Mouse (Mus musculus): ENCODE results near the gene Map3k4. TPM values are rescaled to one million over a fixed set of nuclear protein-coding genes. Genes with fewer than 3 reads are reported as not detected.
"Not testable (repeated sequence)": the region's sequence is repeated elsewhere in the genome, so short reads cannot be mapped to it uniquely, and the experiment has no call there.

Map3k4 gene
- polyA plus RNA-seq, 1 experiment from 2014 or later = 39.2 TPM

DNA sequence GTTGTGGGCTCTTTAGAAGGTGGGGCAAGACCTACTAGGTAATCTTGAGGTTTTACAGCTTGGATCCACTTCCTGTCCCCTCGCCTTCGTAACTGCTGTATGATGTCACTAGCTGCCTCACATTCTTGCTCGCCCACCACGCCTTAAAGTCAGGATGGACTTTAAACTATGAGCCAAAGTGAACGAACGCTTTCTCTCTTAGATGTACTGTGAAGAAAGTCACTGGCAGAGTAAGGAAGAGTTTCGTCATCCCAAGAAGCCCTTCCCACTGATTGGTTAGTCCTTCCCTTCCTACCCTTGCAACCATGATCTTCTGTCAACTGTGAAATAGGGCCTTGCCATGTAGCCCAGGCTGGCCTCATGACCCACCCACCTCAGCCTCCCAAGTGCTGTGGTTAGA is 87.5 kb downstream of the Map3k4 start:
- Histone ChIP-seq H3K4me2 (ENCODE audit: low read length) (no peak overlapping the region), H3K27me3 (ENCODE audit: control insufficient read depth, insufficient read depth, low read length) (no peaks in the 10 kb centered on the region), H3K9me3 (ENCODE audit: control insufficient read depth, low read length) (no peaks in the 10 kb centered on the region), H3K4me1 (ENCODE audit: control insufficient read depth in 2 of 2, insufficient read depth in 2 of 2, low read length in 2 of 2) (no peaks in the 10 kb centered on the region), H3K27ac (replicated peaks in 1 of 2; ENCODE audit: control insufficient read depth in 1 of 2, insufficient read depth in 1 of 2, low read depth in 2 of 2, low read length in 2 of 2) (no peak overlapping the region), H3K9ac (ENCODE audit: low read length) (no peak overlapping the region), H3K4me3 (ENCODE audit: control insufficient read depth in 1 of 2, insufficient read depth in 1 of 2, low read depth in 1 of 2, low read length in 2 of 2) (no peak overlapping the region), H3K36me3 (ENCODE audit: control insufficient read depth, insufficient read depth, low read length) (peaks cover 96% of the 10 kb centered on the region)
- WGBS = 89% methylated on average over 7 of the region's 7 CpGs
- ATAC-seq (ENCODE audit: insufficient number of reproducible peaks, insufficient read depth, low FRiP score, low read depth) = no peak

DNA sequence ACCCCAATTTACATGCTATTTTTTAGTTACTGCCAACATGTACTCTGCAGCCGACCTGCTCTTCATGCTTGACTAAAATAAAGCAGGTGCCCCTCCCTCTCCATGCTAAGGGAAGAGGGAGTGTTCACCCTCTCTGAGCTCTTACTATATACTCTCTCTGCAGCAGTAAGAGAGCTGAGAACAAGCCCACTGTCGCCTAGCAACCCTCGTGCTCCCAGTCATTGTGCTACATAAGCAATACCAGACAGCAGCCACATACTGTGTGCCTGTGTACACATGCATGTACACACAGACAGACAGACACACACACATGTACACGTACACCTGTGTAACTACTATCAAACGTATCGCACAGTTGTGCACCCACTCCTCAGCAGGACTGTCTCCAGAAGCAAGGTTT is 88.4 kb downstream of the Map3k4 start:
- Histone ChIP-seq H3K27ac (replicated peaks in 1 of 2; ENCODE audit: control insufficient read depth in 1 of 2, insufficient read depth in 1 of 2, low read depth in 2 of 2, low read length in 2 of 2) (no peak overlapping the region), H3K36me3 (ENCODE audit: control insufficient read depth, insufficient read depth, low read length) (peaks cover 92% of the 10 kb centered on the region)
- WGBS = 82% methylated on average over 6 of the region's 6 CpGs

DNA sequence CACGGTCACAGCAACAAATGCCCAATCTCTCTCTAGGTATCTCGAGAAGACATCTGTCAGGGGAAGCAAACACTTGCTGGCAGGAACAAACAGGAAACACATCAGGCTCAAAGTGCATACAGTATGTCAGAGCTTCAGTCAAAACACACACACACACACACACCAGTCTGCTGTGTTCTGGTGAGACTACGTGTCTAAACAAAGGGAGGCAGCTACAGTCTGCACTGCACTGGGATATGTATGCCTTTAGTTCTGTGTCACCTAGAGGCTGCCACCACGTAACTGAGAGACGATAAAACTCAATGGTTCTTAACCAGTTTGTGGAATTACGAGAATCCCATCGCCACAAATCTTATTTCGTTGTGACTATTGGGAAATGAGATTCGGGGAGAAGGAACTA is 88.8 kb downstream of the Map3k4 start:
- 91% methylated on average over 9 of the region's 9 CpGs for WGBS
- peaks cover 89% of the 10 kb centered on the region for H3K36me3 ChIP-seq (ENCODE audit: control insufficient read depth, insufficient read depth, low read length)
- H3K27me3 ChIP-seq (ENCODE audit: control insufficient read depth, insufficient read depth, low read length) = no peaks in the 10 kb centered on the region
- ATAC-seq (ENCODE audit: insufficient number of reproducible peaks, insufficient read depth, low FRiP score, low read depth) = no peak
- no peak overlapping the region for H3K4me3 ChIP-seq (ENCODE audit: control insufficient read depth in 1 of 2, insufficient read depth in 1 of 2, low read depth in 1 of 2, low read length in 2 of 2)
- no peak overlapping the region for H3K9ac ChIP-seq (ENCODE audit: low read length)
- no peaks in the 10 kb centered on the region for H3K9me3 ChIP-seq (ENCODE audit: control insufficient read depth, low read length)
- no peak overlapping the region for H3K4me2 ChIP-seq (ENCODE audit: low read length)
- no peak overlapping the region for H3K27ac ChIP-seq (replicated peaks in 1 of 2; ENCODE audit: control insufficient read depth in 1 of 2, insufficient read depth in 1 of 2, low read depth in 2 of 2, low read length in 2 of 2)
- no peaks in the 10 kb centered on the region for H3K4me1 ChIP-seq (ENCODE audit: control insufficient read depth in 2 of 2, insufficient read depth in 2 of 2, low read length in 2 of 2)

More for the DNA sequence above, 88.4 kb downstream of the Map3k4 start:
- H3K9ac ChIP-seq (ENCODE audit: low read length) = no peak overlapping the region
- no peaks in the 10 kb centered on the region for H3K9me3 ChIP-seq (ENCODE audit: control insufficient read depth, low read length)
- no peak for ATAC-seq (ENCODE audit: insufficient number of reproducible peaks, insufficient read depth, low FRiP score, low read depth)
- H3K27me3 ChIP-seq (ENCODE audit: control insufficient read depth, insufficient read depth, low read length) = no peaks in the 10 kb centered on the region
- no peaks in the 10 kb centered on the region for H3K4me1 ChIP-seq (ENCODE audit: control insufficient read depth in 2 of 2, insufficient read depth in 2 of 2, low read length in 2 of 2)
- H3K4me2 ChIP-seq (ENCODE audit: low read length) = no peak overlapping the region
- H3K4me3 ChIP-seq (ENCODE audit: control insufficient read depth in 1 of 2, insufficient read depth in 1 of 2, low read depth in 1 of 2, low read length in 2 of 2) = no peak overlapping the region

DNA sequence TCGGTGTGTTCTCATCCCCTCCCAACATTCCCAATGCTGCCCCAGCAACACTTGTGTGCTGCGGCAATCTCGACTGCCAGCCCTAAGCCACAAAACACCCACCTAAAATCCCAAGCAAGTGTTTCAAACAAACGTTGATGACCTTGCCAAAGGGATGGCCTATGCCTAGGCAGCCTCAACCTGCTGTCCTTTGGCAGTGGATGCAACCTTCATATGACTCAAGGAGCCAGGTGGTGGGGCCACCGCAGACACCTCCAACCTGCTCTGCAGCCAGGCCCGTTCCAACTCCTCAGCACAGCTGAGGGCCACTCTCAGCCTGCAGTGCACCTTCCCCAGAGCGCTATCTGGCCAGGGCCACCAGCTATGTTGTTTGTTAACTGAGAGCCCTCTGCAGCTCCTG is 90.1 kb downstream of the Map3k4 start:
- 89% methylated on average over 7 of the region's 7 CpGs for WGBS
- Histone ChIP-seq H3K9ac (ENCODE audit: low read length) (no peak overlapping the region), H3K27me3 (ENCODE audit: control insufficient read depth, insufficient read depth, low read length) (no peaks in the 10 kb centered on the region), H3K4me2 (ENCODE audit: low read length) (no peak overlapping the region), H3K9me3 (ENCODE audit: control insufficient read depth, low read length) (no peaks in the 10 kb centered on the region), H3K36me3 (ENCODE audit: control insufficient read depth, insufficient read depth, low read length) (peaks cover 83% of the 10 kb centered on the region), H3K4me3 (ENCODE audit: control insufficient read depth in 1 of 2, insufficient read depth in 1 of 2, low read depth in 1 of 2, low read length in 2 of 2) (no peak overlapping the region), H3K27ac (replicated peaks in 1 of 2; ENCODE audit: control insufficient read depth in 1 of 2, insufficient read depth in 1 of 2, low read depth in 2 of 2, low read length in 2 of 2) (no peak overlapping the region), H3K4me1 (ENCODE audit: control insufficient read depth in 2 of 2, insufficient read depth in 2 of 2, low read length in 2 of 2) (peaks cover 0 to 2% of the 10 kb centered on the region in 2 experiments; a peak in 1 of 4 replicates)
- no peak for ATAC-seq (ENCODE audit: insufficient number of reproducible peaks, insufficient read depth, low FRiP score, low read depth)

DNA sequence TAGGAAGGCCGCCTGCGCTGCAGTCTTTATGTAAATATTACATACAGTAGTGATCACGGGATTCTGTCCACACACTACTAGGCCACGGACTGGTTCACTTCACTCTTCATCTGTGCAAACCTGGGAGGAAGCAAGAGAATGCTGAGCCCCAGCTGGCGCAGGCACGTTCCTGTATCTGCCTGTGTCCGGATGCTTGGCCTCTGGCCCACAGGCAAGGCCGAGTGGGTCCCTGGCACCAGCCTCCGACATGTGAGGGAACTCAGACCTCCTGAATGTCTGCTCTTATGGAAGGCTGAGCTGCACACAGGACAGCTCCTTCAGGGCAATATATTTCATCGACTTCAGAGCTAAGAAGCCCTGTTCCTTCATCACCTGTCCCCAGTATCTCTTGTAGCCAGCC is 90.6 kb downstream of the Map3k4 start:
- WGBS = 71% methylated on average over 10 of the region's 10 CpGs
- Histone ChIP-seq H3K9ac (ENCODE audit: low read length) (no peak overlapping the region), H3K9me3 (ENCODE audit: control insufficient read depth, low read length) (no peaks in the 10 kb centered on the region), H3K4me3 (ENCODE audit: control insufficient read depth in 1 of 2, insufficient read depth in 1 of 2, low read depth in 1 of 2, low read length in 2 of 2) (no peak overlapping the region), H3K36me3 (ENCODE audit: control insufficient read depth, insufficient read depth, low read length) (peaks cover 78% of the 10 kb centered on the region), H3K4me2 (ENCODE audit: low read length) (no peak overlapping the region), H3K27me3 (ENCODE audit: control insufficient read depth, insufficient read depth, low read length) (no peaks in the 10 kb centered on the region), H3K27ac (replicated peaks in 1 of 2; ENCODE audit: control insufficient read depth in 1 of 2, insufficient read depth in 1 of 2, low read depth in 2 of 2, low read length in 2 of 2) (no peak overlapping the region), H3K4me1 (ENCODE audit: control insufficient read depth in 2 of 2, insufficient read depth in 2 of 2, low read length in 2 of 2) (peaks cover 0 to 2% of the 10 kb centered on the region in 2 experiments; a peak in 1 of 4 replicates)
- no peak for ATAC-seq (ENCODE audit: insufficient number of reproducible peaks, insufficient read depth, low FRiP score, low read depth)

DNA sequence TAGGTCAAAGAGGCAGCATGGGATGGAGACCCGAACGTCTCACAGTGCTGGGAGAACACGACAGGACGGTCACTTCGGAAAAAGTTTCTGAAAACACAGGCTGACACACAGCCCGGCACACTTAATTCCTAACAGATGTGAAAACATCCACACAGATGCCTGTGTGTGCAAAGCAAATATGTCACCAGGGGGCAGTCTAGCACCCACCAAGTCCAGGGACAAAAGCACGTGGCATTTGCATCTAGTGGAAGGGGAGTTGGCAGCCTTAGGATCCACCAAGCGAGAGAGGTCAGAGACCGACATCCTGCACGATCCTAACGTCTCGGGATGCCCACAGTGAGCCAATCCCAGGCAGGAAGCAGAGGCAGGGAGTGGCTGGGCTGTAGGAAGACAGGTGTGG is 92.0 kb downstream of the Map3k4 start:
- H3K36me3 ChIP-seq (ENCODE audit: control insufficient read depth, insufficient read depth, low read length) = peaks cover 73% of the 10 kb centered on the region
- WGBS = 70% methylated on average over 12 of the region's 12 CpGs
- peaks cover 0 to 2% of the 10 kb centered on the region in 2 experiments; a peak in 1 of 4 replicates for H3K4me1 ChIP-seq (ENCODE audit: control insufficient read depth in 2 of 2, insufficient read depth in 2 of 2, low read length in 2 of 2)
- no peak overlapping the region for H3K4me2 ChIP-seq (ENCODE audit: low read length)
- H3K27ac ChIP-seq (replicated peaks in 1 of 2; ENCODE audit: control insufficient read depth in 1 of 2, insufficient read depth in 1 of 2, low read depth in 2 of 2, low read length in 2 of 2) = no peak overlapping the region
- H3K9me3 ChIP-seq (ENCODE audit: control insufficient read depth, low read length) = no peaks in the 10 kb centered on the region
- no peak for ATAC-seq (ENCODE audit: insufficient number of reproducible peaks, insufficient read depth, low FRiP score, low read depth)
- H3K27me3 ChIP-seq (ENCODE audit: control insufficient read depth, insufficient read depth, low read length) = no peaks in the 10 kb centered on the region
- H3K4me3 ChIP-seq (ENCODE audit: control insufficient read depth in 1 of 2, insufficient read depth in 1 of 2, low read depth in 1 of 2, low read length in 2 of 2) = no peak overlapping the region
- H3K9ac ChIP-seq (ENCODE audit: low read length) = no peak overlapping the region

DNA sequence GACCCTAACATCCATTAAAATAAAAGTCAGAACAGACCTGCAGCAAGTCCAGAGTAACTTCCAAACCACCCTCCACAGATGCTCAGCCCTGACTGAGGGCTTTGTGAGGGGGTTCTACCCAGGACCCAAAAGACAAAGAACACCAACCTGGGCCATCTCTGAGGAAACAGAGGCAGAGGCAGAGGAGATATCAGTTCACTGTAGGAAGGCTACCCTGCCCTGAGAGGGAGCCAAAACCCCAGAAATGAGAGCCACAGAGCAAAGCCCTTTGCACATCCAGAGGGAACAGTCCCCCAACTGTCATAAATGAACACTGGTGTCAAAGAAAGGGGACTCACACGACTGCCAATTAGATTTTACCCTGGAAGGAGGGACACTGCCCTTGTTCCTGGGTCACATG is 93.4 kb downstream of the Map3k4 start:
- no peak overlapping the region for H3K9ac ChIP-seq (ENCODE audit: low read length)
- 76% methylated on average over 1 of the region's 1 CpGs for WGBS
- no peak overlapping the region for H3K4me2 ChIP-seq (ENCODE audit: low read length)
- peaks cover 68% of the 10 kb centered on the region for H3K36me3 ChIP-seq (ENCODE audit: control insufficient read depth, insufficient read depth, low read length)
- H3K4me1 ChIP-seq (ENCODE audit: control insufficient read depth in 2 of 2, insufficient read depth in 2 of 2, low read length in 2 of 2) = peaks cover 0 to 2% of the 10 kb centered on the region in 2 experiments; a peak in 1 of 4 replicates
- no peak overlapping the region for H3K4me3 ChIP-seq (ENCODE audit: control insufficient read depth in 1 of 2, insufficient read depth in 1 of 2, low read depth in 1 of 2, low read length in 2 of 2)
- no peak overlapping the region for H3K27ac ChIP-seq (replicated peaks in 1 of 2; ENCODE audit: control insufficient read depth in 1 of 2, insufficient read depth in 1 of 2, low read depth in 2 of 2, low read length in 2 of 2)
- H3K9me3 ChIP-seq (ENCODE audit: control insufficient read depth, low read length) = no peaks in the 10 kb centered on the region
- H3K27me3 ChIP-seq (ENCODE audit: control insufficient read depth, insufficient read depth, low read length) = no peaks in the 10 kb centered on the region
- ATAC-seq (ENCODE audit: insufficient number of reproducible peaks, insufficient read depth, low FRiP score, low read depth) = no peak

DNA sequence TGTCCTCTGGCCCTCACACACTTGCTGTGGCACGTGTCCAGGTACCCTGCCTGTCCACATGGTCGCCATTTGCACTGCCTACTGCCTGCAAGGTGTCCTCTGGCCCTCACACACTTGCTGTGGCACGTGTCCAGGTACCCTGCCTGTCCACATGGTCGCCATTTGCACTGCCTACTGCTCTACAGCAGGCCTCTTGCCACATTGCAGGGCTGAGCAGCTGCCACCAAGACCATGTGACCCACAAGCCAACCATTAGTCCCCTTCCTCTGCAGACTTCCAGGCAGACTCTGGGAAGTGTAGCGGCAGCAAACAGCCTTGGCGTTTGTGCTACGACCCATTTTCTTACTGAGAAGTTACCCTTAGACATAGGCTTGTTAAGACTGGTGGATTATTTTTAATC is 94.0 kb downstream of the Map3k4 start:
- not testable (repeated sequence) for ATAC-seq (ENCODE audit: insufficient number of reproducible peaks, insufficient read depth, low FRiP score, low read depth); H3K4me1 ChIP-seq (ENCODE audit: control insufficient read depth in 2 of 2, insufficient read depth in 2 of 2, low read length in 2 of 2); H3K9ac ChIP-seq (ENCODE audit: low read length); H3K4me3 ChIP-seq (ENCODE audit: control insufficient read depth in 1 of 2, insufficient read depth in 1 of 2, low read depth in 1 of 2, low read length in 2 of 2); H3K4me2 ChIP-seq (ENCODE audit: low read length); H3K27ac ChIP-seq (replicated peaks in 1 of 2; ENCODE audit: control insufficient read depth in 1 of 2, insufficient read depth in 1 of 2, low read depth in 2 of 2, low read length in 2 of 2); H3K9me3 ChIP-seq (ENCODE audit: control insufficient read depth, low read length); H3K27me3 ChIP-seq (ENCODE audit: control insufficient read depth, insufficient read depth, low read length)
- peaks cover 68% of the 10 kb centered on the region for H3K36me3 ChIP-seq (ENCODE audit: control insufficient read depth, insufficient read depth, low read length)
- 88% methylated on average over 5 of the region's 7 CpGs for WGBS
